Mouse (Mus musculus): ENCODE measurements at regions not wholly inside any gene's neighbourhood (a gene's known extent, or its start where the extent isn't known, plus 50 kb on each side); places are given as distances from the start of the nearest gene placed in this dataset.
A peak's percentile ranks its signal among the peaks of the same experiment; 100 is the strongest.

- WGBS = 95% methylated on average over 1 of the region's 1 CpGs
- no peak for DNase-seq (ENCODE audit: extremely low spot score, low spot score)
Measured at GRCm38 (mm10) chr10:37402376-37402775, 263.7 kb upstream of the Marcks start.

DNA sequence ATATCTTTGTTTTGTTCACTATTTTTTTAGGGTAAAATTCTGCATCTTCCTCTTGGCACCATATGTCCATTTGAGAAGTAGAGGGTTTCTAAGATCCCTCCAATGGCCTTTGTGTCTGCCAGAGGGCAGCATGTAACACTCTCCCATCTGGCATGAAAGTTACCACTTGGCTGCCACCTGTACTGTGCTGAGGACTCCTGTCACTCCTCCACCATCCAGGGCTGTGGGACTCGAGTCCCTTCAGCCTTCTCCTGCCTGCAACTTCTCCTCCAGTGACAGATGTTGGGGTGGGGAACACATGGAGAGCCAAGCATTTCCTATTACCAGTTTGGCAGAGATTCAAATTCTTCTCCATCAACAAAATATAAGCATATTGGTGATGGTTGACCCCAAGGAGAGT is 262.3 kb upstream of the Marcks start:
- no peak for DNase-seq (ENCODE audit: extremely low spot score, low spot score)
- Histone ChIP-seq H3K27me3 (ENCODE audit: poor library complexity, severe bottlenecking) (no peaks in the 10 kb centered on the region), H3K27ac (peak overlapping the region; percentile 45; the same call in 1 of the 2 replicates), H3K36me3 (replicated peaks) (no peaks in the 10 kb centered on the region), H3K9me3 (no peaks in the 10 kb centered on the region), H3K4me3 (no peak overlapping the region), H3K4me1 (peaks cover 39% of the 10 kb centered on the region)
- WGBS = 68% methylated on average over 1 of the region's 1 CpGs

More at GRCm38 (mm10) chr10:37402376-37402775, 263.7 kb upstream of the Marcks start:
- Histone ChIP-seq H3K4me1 (peaks cover 26% of the 10 kb centered on the region), H3K9me3 (no peaks in the 10 kb centered on the region), H3K27me3 (ENCODE audit: poor library complexity, severe bottlenecking) (no peaks in the 10 kb centered on the region), H3K4me3 (no peak overlapping the region), H3K36me3 (replicated peaks) (no peaks in the 10 kb centered on the region), H3K27ac (no peak overlapping the region)

DNA sequence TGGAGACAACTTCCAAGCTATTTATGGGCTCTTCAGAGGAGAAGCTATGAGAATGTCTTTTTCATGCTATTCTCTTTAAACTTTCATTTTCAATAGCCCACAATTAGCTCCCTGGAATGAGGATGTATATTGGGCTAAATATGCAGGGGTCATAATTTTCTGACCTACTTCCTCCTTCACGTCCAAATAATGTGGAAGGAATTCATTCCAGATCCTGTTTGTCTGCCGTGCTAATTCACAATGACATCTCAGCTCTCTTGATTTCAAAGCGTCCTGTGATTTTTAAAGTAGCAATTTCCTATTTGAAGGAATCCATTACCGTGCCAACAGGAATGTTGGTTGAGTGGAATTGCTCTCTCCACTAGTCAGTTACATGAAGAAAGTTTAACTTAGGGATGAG is 261.7 kb upstream of the Marcks start:
- WGBS = 44% methylated on average over 4 of the region's 4 CpGs
- Histone ChIP-seq H3K27ac (no peak overlapping the region), H3K27me3 (ENCODE audit: poor library complexity, severe bottlenecking) (no peaks in the 10 kb centered on the region), H3K4me3 (no peak overlapping the region), H3K9me3 (no peaks in the 10 kb centered on the region), H3K4me1 (peaks cover 39% of the 10 kb centered on the region), H3K36me3 (replicated peaks) (no peaks in the 10 kb centered on the region)
- no peak for DNase-seq (ENCODE audit: extremely low spot score, low spot score)

- Histone ChIP-seq H3K36me3 (replicated peaks) (no peaks in the 10 kb centered on the region), H3K4me1 (peaks cover 39% of the 10 kb centered on the region), H3K27me3 (ENCODE audit: poor library complexity, severe bottlenecking) (no peaks in the 10 kb centered on the region), H3K4me3 (peak overlapping the region; percentile 46), H3K9me3 (no peaks in the 10 kb centered on the region), H3K27ac (peak overlapping the region; percentile 88)
- peak; percentile 79 for DNase-seq (ENCODE audit: extremely low spot score, low spot score)
- 5% methylated on average over 18 of the region's 18 CpGs for WGBS
Measured at GRCm38 (mm10) chr10:37397271-37397991, 258.7 kb upstream of the Marcks start.

GRCm38 (mm10) chr10:37390011-37390410 is 251.3 kb upstream of the Marcks start:
- DNase-seq (ENCODE audit: extremely low spot score, low spot score) = no peak
- 79% methylated on average over 3 of the region's 3 CpGs for WGBS
- Histone ChIP-seq H3K4me3 (no peak overlapping the region), H3K27me3 (ENCODE audit: poor library complexity, severe bottlenecking) (no peaks in the 10 kb centered on the region), H3K4me1 (no peaks in the 10 kb centered on the region), H3K27ac (no peak overlapping the region), H3K36me3 (replicated peaks) (no peaks in the 10 kb centered on the region), H3K9me3 (no peaks in the 10 kb centered on the region)

- Histone ChIP-seq H3K27me3 (ENCODE audit: poor library complexity, severe bottlenecking) (no peaks in the 10 kb centered on the region), H3K4me3 (no peak overlapping the region), H3K9me3 (no peaks in the 10 kb centered on the region), H3K27ac (no peak overlapping the region), H3K36me3 (replicated peaks) (no peaks in the 10 kb centered on the region), H3K4me1 (no peaks in the 10 kb centered on the region)
- DNase-seq (ENCODE audit: extremely low spot score, low spot score) = no peak
Measured at GRCm38 (mm10) chr10:37386216-37386615, 247.5 kb upstream of the Marcks start.

DNA sequence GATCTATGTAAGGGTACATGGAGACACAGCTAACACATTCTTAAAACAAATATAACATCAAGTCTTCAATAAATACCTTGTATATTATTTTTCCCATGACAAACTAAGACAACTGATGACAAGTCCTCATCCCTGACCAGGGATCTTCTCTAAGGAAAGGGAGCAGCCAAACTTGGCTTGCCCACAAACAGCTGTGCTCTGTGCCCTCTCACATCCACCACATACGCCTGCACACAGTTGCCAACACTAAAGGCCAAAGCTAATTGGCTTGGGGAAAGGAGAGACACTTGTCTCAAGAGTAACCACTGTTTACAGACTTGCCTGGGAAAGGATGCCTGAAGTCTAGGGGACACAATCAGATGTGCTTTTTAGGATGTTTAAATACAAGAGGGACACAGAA is 241.3 kb upstream of the Marcks start:
- H3K4me3 ChIP-seq = no peak overlapping the region
- H3K27ac ChIP-seq = peak overlapping the region; percentile 76
- no peaks in the 10 kb centered on the region for H3K9me3 ChIP-seq
- H3K4me1 ChIP-seq = peaks cover 43% of the 10 kb centered on the region
- no peaks in the 10 kb centered on the region for H3K36me3 ChIP-seq (replicated peaks)
- H3K27me3 ChIP-seq (ENCODE audit: poor library complexity, severe bottlenecking) = no peaks in the 10 kb centered on the region
- no peak for DNase-seq (ENCODE audit: extremely low spot score, low spot score)
- 90% methylated on average over 1 of the region's 1 CpGs for WGBS

DNA sequence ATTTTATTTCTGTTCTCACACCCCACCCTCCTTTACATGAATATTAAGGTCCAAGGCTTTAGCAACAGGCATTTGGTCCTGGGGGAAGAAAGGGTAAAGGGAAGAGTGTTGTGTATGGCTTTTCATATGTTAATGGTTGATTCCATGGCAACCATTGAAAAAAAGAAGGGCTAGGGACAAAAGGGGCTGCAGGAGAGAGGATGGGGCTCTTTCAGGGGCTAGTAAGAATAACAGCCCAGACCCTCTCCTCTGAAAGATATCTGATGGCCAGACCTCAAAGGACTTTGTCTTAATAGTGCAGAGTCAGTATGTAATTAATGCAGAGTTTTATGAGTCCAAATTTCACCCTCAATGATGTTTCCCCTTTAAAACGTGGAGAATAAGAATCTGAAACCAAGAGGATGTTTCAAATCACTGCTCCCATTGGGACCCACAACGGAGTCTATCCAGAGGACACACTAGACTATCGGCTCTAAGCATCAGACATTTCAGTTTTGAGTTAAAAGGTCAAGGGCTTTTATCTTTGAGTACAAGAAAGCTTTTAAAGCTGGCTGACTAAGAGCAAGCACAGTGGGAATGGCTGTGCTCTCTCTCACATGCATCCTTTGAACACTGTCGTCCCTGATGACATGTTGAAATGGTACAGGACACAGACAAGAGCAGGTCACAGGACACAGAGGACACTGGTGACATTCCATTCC is 239.4 kb upstream of the Marcks start:
- Histone ChIP-seq H3K27ac (peak overlapping the region; percentile 86), H3K27me3 (ENCODE audit: poor library complexity, severe bottlenecking) (no peaks in the 10 kb centered on the region)
- 15% methylated on average over 4 of the region's 4 CpGs for WGBS

GRCm38 (mm10) chr10:37377258-37378001 is 238.7 kb upstream of the Marcks start:
- H3K27ac ChIP-seq = peak overlapping the region; percentile 86
- H3K27me3 ChIP-seq (ENCODE audit: poor library complexity, severe bottlenecking) = no peaks in the 10 kb centered on the region
- peaks cover 45% of the 10 kb centered on the region for H3K4me1 ChIP-seq
- peak overlapping the region; percentile 27; the same call in 1 of the 2 replicates for H3K4me3 ChIP-seq
- WGBS = 87% methylated on average over 1 of the region's 1 CpGs
- no peak for DNase-seq (ENCODE audit: extremely low spot score, low spot score)
- H3K36me3 ChIP-seq (replicated peaks) = no peaks in the 10 kb centered on the region
- H3K9me3 ChIP-seq = no peaks in the 10 kb centered on the region

More for the DNA sequence above, 239.4 kb upstream of the Marcks start:
- Histone ChIP-seq H3K36me3 (replicated peaks) (no peaks in the 10 kb centered on the region), H3K9me3 (no peaks in the 10 kb centered on the region), H3K4me1 (peaks cover 43% of the 10 kb centered on the region), H3K4me3 (peak overlapping the region; percentile 27; the same call in 1 of the 2 replicates)
- peak; percentile 30 for DNase-seq (ENCODE audit: extremely low spot score, low spot score)

DNA sequence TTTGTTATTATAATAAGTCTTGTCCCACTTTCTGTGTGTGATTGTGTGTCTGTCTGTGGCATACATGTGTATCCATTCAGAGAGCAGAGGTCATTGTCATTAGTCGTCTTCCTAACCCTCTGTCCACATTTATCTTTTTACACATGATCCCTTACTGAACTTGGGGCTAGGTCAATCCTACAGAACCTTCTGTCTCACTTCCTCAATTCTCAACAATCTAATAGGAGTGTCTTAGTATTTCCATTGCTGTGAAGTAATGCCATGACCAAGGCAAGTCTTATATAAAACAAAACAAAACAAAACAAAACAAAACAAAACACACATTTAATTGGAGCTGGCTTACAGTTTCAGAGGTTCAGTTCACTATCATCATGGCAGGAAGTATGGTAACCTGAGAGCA is 237.5 kb upstream of the Marcks start:
- Histone ChIP-seq H3K4me3 (no peak overlapping the region), H3K36me3 (replicated peaks) (no peaks in the 10 kb centered on the region), H3K27ac (peak overlapping the region; percentile 86), H3K27me3 (ENCODE audit: poor library complexity, severe bottlenecking) (no peaks in the 10 kb centered on the region), H3K4me1 (peaks cover 45% of the 10 kb centered on the region), H3K9me3 (no peaks in the 10 kb centered on the region)
- WGBS = 88% methylated on average over 1 of the region's 1 CpGs
- no peak for DNase-seq (ENCODE audit: extremely low spot score, low spot score)

- Histone ChIP-seq H3K27me3 (ENCODE audit: poor library complexity, severe bottlenecking) (no peaks in the 10 kb centered on the region), H3K36me3 (replicated peaks) (no peaks in the 10 kb centered on the region), H3K4me3 (no peak overlapping the region), H3K9me3 (no peaks in the 10 kb centered on the region), H3K4me1 (peaks cover 45% of the 10 kb centered on the region), H3K27ac (no peak overlapping the region)
- 91% methylated on average over 1 of the region's 1 CpGs for WGBS
- DNase-seq (ENCODE audit: extremely low spot score, low spot score) = no peak
Measured at GRCm38 (mm10) chr10:37375648-37376047, 236.9 kb upstream of the Marcks start.

DNA sequence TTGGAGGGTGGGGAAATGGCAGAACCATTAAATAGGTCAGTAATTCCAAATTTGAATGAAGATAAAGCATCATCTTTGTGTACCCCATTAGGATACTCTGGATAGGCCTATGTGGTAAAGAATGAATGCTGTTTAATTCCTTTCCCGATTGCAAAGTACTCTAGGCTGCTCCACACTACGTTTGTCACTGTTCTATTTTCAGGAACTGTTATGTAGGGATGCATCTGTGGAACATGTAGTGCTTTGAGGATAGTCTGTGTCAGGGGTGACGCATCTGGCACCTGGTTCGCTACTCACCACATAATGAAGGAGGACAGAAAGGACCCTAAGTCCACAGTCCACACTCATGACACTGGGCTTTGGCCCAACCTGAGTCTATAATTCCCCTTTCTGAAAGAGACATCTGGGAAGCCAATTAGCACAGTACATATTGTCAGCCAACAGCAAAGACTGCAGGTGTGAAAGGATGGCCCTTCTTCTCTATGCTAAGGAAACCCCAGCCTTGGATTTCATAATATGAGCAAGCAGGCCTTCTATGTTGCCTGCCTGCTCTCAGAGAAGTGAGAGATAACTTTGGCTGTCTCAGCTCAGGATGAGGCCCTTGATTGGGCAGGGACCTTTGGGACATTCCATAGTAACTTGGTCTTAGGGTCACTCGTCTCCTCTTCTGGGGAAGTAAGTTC is 230.4 kb upstream of the Marcks start:
- Histone ChIP-seq H3K27me3 (ENCODE audit: poor library complexity, severe bottlenecking) (no peaks in the 10 kb centered on the region), H3K9me3 (no peaks in the 10 kb centered on the region), H3K4me3 (no peak overlapping the region), H3K27ac (0 out of 2 replicates have a peak overlapping the region, but pooled peaks have one; percentile 11), H3K36me3 (replicated peaks) (no peaks in the 10 kb centered on the region), H3K4me1 (peaks cover 14% of the 10 kb centered on the region)
- 87% methylated on average over 5 of the region's 5 CpGs for WGBS
- no peak for DNase-seq (ENCODE audit: extremely low spot score, low spot score)

Measured in forebrain, embryonic 10.5 days (tissue).